Mouse (Mus musculus) lung, postnatal 4 days (tissue): ENCODE measurements around the gene Ptprg.

Experiments used
- DNase-seq, 2 experiments: peaks; one replicate each; pipeline ENCODE4 v3.0.0; 2021

The Ptprg gene

GRCm38 (mm10) chr14:11620962-11621568 is 67.7 kb downstream of the Ptprg start:
- no peak for DNase-seq

- DNase-seq, result no peak
Observed at GRCm38 (mm10) chr14:11623576-11623975, 70.2 kb downstream of the Ptprg start.

- DNase-seq, result no peak
Observed at GRCm38 (mm10) chr14:11630736-11631135, 77.4 kb downstream of the Ptprg start.

GRCm38 (mm10) chr14:11631505-11631904 is 78.2 kb downstream of the Ptprg start:
- DNase-seq, result no peak

- DNase-seq, result no peak
Observed at GRCm38 (mm10) chr14:11637673-11638072, 84.3 kb downstream of the Ptprg start.

- DNase-seq, result no peak
Observed at GRCm38 (mm10) chr14:11639366-11639765, 86.0 kb downstream of the Ptprg start.

GRCm38 (mm10) chr14:11640372-11640771 is 87.0 kb downstream of the Ptprg start:
- no peak for DNase-seq

- no peak for DNase-seq
Observed at GRCm38 (mm10) chr14:11640996-11641395, 87.7 kb downstream of the Ptprg start.

- DNase-seq, result no peak
Observed at GRCm38 (mm10) chr14:11642977-11643376, 89.6 kb downstream of the Ptprg start.

- no peak for DNase-seq
Observed at GRCm38 (mm10) chr14:11657374-11657773, 104.0 kb downstream of the Ptprg start.

- no peak for DNase-seq
Observed at GRCm38 (mm10) chr14:11663661-11664215, 110.4 kb downstream of the Ptprg start.

GRCm38 (mm10) chr14:11664302-11664701 is 111.0 kb downstream of the Ptprg start:
- DNase-seq, result no peak

- DNase-seq, result no peak
Observed at GRCm38 (mm10) chr14:11665046-11665445, 111.7 kb downstream of the Ptprg start.

GRCm38 (mm10) chr14:11667762-11668161 is 114.4 kb downstream of the Ptprg start:
- no peak for DNase-seq

GRCm38 (mm10) chr14:11670847-11671246 is 117.5 kb downstream of the Ptprg start:
- DNase-seq, result no peak

- no peak for DNase-seq
Observed at GRCm38 (mm10) chr14:11672981-11673547, 119.7 kb downstream of the Ptprg start.

GRCm38 (mm10) chr14:11678201-11678600 is 124.9 kb downstream of the Ptprg start:
- no peak for DNase-seq

GRCm38 (mm10) chr14:11679741-11680140 is 126.4 kb downstream of the Ptprg start:
- DNase-seq, result no peak

- no peak for DNase-seq
Observed at GRCm38 (mm10) chr14:11680621-11681020, 127.3 kb downstream of the Ptprg start.

- DNase-seq, result peak; percentile 22 to 56
Observed at GRCm38 (mm10) chr14:11682441-11682840, 129.1 kb downstream of the Ptprg start.

GRCm38 (mm10) chr14:11683386-11684081 is 130.2 kb downstream of the Ptprg start:
- no peak for DNase-seq

GRCm38 (mm10) chr14:11684104-11684503 is 130.8 kb downstream of the Ptprg start:
- DNase-seq, result no peak

GRCm38 (mm10) chr14:11687541-11687940 is 134.2 kb downstream of the Ptprg start:
- no peak for DNase-seq

- no peak for DNase-seq
Observed at GRCm38 (mm10) chr14:11688142-11688541, 134.8 kb downstream of the Ptprg start.
